Mouse (Mus musculus) ES-E14 (cell line): Measurements from ENCODE around the gene Stt3b. TPM values are rescaled to one million over a fixed set of nuclear protein-coding genes. Genes with fewer than 3 reads are reported as not detected.

Experiments used
- DNase-seq: peaks from one replicate; pipeline ENCODE4 v3.0.0-alpha.2; 2013; ENCODE audit warnings: low read depth, low spot score
- H3K27ac ChIP-seq: 2 replicates; pipeline ENCODE4 v1.5.1; 2012; ENCODE audit warnings: low read depth, mild to moderate bottlenecking, low read length, moderate library complexity, mixed read lengths; ENCODE audit not compliant: poor library complexity, insufficient read depth, severe bottlenecking
- H3K36me3 ChIP-seq: 2 replicates; pipeline ENCODE4 v1.6.1; 2012; ENCODE audit warnings: mild to moderate bottlenecking, low read length, moderate library complexity, mixed read lengths; ENCODE audit not compliant: control insufficient read depth, poor library complexity, insufficient read depth, severe bottlenecking
- H3K4me1 ChIP-seq, 2 experiments: fragments of 150-350 bp in 1 of 2; sonication (generic) in 1 of 2; 2 replicates each; pipeline ENCODE4 v1.6.1; 2012; ENCODE audit warnings: low read length in 2 of 2, mild to moderate bottlenecking in 1 of 2, mixed read lengths in 1 of 2; ENCODE audit not compliant: control insufficient read depth in 2 of 2, insufficient read depth in 2 of 2, poor library complexity in 1 of 2
- H3K4me3 ChIP-seq, 2 experiments: fragments of 150-350 bp in 1 of 2; sonication (generic) in 1 of 2; 2 replicates each; pipeline ENCODE4 v1.5.1; 2012; ENCODE audit warnings: low read length in 2 of 2, low read depth in 1 of 2, mild to moderate bottlenecking in 1 of 2, mixed read lengths in 1 of 2; ENCODE audit not compliant: insufficient read depth in 1 of 2, poor library complexity in 1 of 2, severe bottlenecking in 1 of 2
- H3K9ac ChIP-seq: 2 replicates; pipeline ENCODE4 v1.6.1; 2012; ENCODE audit warnings: low read depth, mild to moderate bottlenecking, low read length, mixed read lengths; ENCODE audit not compliant: poor library complexity, insufficient read depth, severe bottlenecking
- H3K9me3 ChIP-seq: fragments of 150-350 bp; sonication (generic); 2 replicates; pipeline ENCODE4 v1.6.1; 2012; ENCODE audit warnings: low read depth, mild to moderate bottlenecking, low read length; ENCODE audit not compliant: control insufficient read depth, insufficient read depth
- CHD2 ChIP-seq: IDR thresholded peaks from 2 replicates; pipeline ENCODE4 v1.6.1; 2014; ENCODE audit warnings: mild to moderate bottlenecking, low read depth, low read length, inconsistent platforms
- HCFC1 ChIP-seq: IDR thresholded peaks from 2 replicates; pipeline ENCODE4 v1.6.1; 2012; ENCODE audit warnings: low read length, inconsistent platforms, borderline replicate concordance; ENCODE audit not compliant: insufficient read depth
- MAFK ChIP-seq: IDR thresholded peaks from 2 replicates; pipeline ENCODE4 v1.6.1; 2014; ENCODE audit warnings: mild to moderate bottlenecking, low read depth, low read length, inconsistent platforms; ENCODE audit not compliant: insufficient read depth
- ZC3H11A ChIP-seq: IDR thresholded peaks from 2 replicates; pipeline ENCODE4 v1.6.1; 2012; ENCODE audit warnings: low read depth, mild to moderate bottlenecking, inconsistent platforms, low read length, borderline replicate concordance
- ZNF384 ChIP-seq: IDR thresholded peaks from 2 replicates; pipeline ENCODE4 v1.6.1; 2012; ENCODE audit warnings: low read depth, low read length, inconsistent platforms
- in situ Hi-C, 2 experiments: fragments of 600-800 bp; cut with MboI; formaldehyde crosslinking; loops; one replicate each; pipeline ENCODE4 v1.15.1; 2025; ENCODE audit warnings: low sequenced_read_pairs in 2 of 2, inconsistent platforms in 1 of 2; ENCODE audit not compliant: unreplicated experiment in 2 of 2
- total RNA-seq: library from RNA; depleted of rRNA; stranded (reverse); fragments of 300-350 nt; gene quantifications from 2 replicates; pipeline ENCODE4 v1.2.3, GENCODE M21; 2012

Gene Stt3b
- total RNA-seq, 1 experiment = 150 TPM

- Histone ChIP-seq H3K4me1 (no peaks in the 10 kb centered on the region), H3K9me3 (no peaks in the 10 kb centered on the region), H3K4me3 (no peak overlapping the region), H3K9ac (no peak overlapping the region), H3K27ac (no peak overlapping the region), H3K36me3 (peaks cover 12% of the 10 kb centered on the region)
- in situ Hi-C loops = no loop called here
- DNase-seq = no peak
- TF ChIP-seq CHD2 (no peak), ZNF384 (no peak), HCFC1 (no peak), ZC3H11A (no peak), MAFK (no peak)
Measured at GRCm38 (mm10) chr9:115237943-115238342, 72.3 kb downstream of the Stt3b start.

GRCm38 (mm10) chr9:115236352-115236841 lies 73.8 kb downstream of the Stt3b start:
- H3K4me3 ChIP-seq = no peak overlapping the region
- in situ Hi-C loops = no loop called here
- no peak for DNase-seq

GRCm38 (mm10) chr9:115234561-115234960 lies 75.7 kb downstream of the Stt3b start:
- in situ Hi-C loops = no loop called here
- DNase-seq = no peak

More at GRCm38 (mm10) chr9:115236352-115236841, 73.8 kb downstream of the Stt3b start:
- no peak for TF ChIP-seq ZC3H11A
- TF ChIP-seq MAFK = no peak
- no peak for TF ChIP-seq ZNF384
- TF ChIP-seq CHD2 = no peak
- TF ChIP-seq HCFC1 = no peak
- no peak overlapping the region for H3K27ac ChIP-seq
- H3K9me3 ChIP-seq = no peaks in the 10 kb centered on the region
- H3K4me1 ChIP-seq = no peaks in the 10 kb centered on the region
- no peak overlapping the region for H3K9ac ChIP-seq
- H3K36me3 ChIP-seq = peaks cover 5% of the 10 kb centered on the region; the same call in 1 of the 2 replicates

GRCm38 (mm10) chr9:115233721-115234120 lies 76.5 kb downstream of the Stt3b start:
- no peak overlapping the region for H3K27ac ChIP-seq
- H3K4me1 ChIP-seq = peaks cover 3 to 15% of the 10 kb centered on the region in 2 experiments; a peak in 1 of 4 replicates
- no peak for TF ChIP-seq ZC3H11A
- TF ChIP-seq MAFK = no peak
- no peak for TF ChIP-seq HCFC1
- no peak for TF ChIP-seq CHD2
- no peak for TF ChIP-seq ZNF384
- DNase-seq = no peak
- in situ Hi-C loops = no loop called here
- H3K9ac ChIP-seq = no peak overlapping the region
- no peak overlapping the region for H3K4me3 ChIP-seq
- H3K36me3 ChIP-seq = peaks cover 3% of the 10 kb centered on the region; the same call in 1 of the 2 replicates
- no peaks in the 10 kb centered on the region for H3K9me3 ChIP-seq

More at GRCm38 (mm10) chr9:115234561-115234960, 75.7 kb downstream of the Stt3b start:
- TF ChIP-seq ZNF384 (no peak), CHD2 (no peak), HCFC1 (no peak), ZC3H11A (no peak), MAFK (no peak)
- peaks cover 3 to 12% of the 10 kb centered on the region in 2 experiments; a peak in 1 of 4 replicates for H3K4me1 ChIP-seq
- no peak overlapping the region for H3K27ac ChIP-seq
- no peaks in the 10 kb centered on the region for H3K9me3 ChIP-seq
- H3K9ac ChIP-seq = no peak overlapping the region
- peaks cover 3% of the 10 kb centered on the region; the same call in 1 of the 2 replicates for H3K36me3 ChIP-seq
- H3K4me3 ChIP-seq = no peak overlapping the region

GRCm38 (mm10) chr9:115231476-115231875 lies 78.7 kb downstream of the Stt3b start:
- Histone ChIP-seq H3K36me3 (peaks cover 3% of the 10 kb centered on the region; the same call in 1 of the 2 replicates), H3K9me3 (no peaks in the 10 kb centered on the region), H3K4me3 (no peak overlapping the region), H3K4me1 (peaks cover 3 to 15% of the 10 kb centered on the region in 2 experiments; a peak in 1 of 4 replicates), H3K9ac (no peak overlapping the region), H3K27ac (no peak overlapping the region)
- TF ChIP-seq MAFK = no peak
- TF ChIP-seq ZC3H11A = no peak
- no peak for TF ChIP-seq HCFC1
- no peak for TF ChIP-seq ZNF384
- no peak for TF ChIP-seq CHD2
- no peak for DNase-seq
- in situ Hi-C loops = no loop called here
